Mouse (Mus musculus) CD8-positive naive resting alpha-beta T cell, adult 2 months (primary cell): ENCODE data around the gene Tlk2.

Experiments
- DNase-seq, 2 experiments: peaks; one replicate each; pipeline ENCODE4 v3.0.0; 2022; ENCODE audit warnings: low read depth in 2 of 2, low spot score in 2 of 2

Tlk2 gene

GRCm38 (mm10) chr11:105312311-105312942 is 133.8 kb downstream of the Tlk2 start:
- no peak for DNase-seq

DNA sequence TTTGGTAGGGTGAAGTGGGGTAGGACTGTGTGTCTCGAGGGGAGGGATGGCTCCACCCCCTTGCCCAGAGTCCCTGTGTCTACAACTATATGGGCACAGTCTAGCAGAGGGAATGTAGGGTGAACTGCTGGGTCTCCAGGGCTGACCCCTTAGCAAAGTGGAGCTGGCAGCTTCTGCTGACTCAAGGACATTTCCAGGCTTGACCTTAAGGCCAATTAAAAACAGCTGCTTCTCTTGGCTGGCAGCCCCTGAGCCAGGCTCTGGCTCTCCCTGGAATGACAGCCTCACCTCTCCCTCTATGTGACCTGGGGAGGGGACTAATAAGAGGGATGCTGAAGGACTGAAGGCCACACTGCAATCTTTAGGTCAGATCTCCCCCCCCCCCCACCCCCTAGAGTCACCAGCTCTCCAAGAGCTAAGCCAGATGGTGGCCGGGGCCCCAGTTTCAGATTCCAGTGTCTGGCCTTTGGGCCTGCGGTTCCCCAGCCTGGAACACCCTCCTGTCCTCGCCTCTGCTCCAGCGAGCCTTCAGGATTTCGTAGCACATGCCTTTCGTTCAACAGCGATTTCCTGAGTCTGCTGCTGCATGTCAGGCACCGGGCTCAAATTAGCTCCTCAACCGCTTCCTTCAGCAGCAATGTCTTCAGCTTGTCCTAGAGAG is 134.5 kb downstream of the Tlk2 start:
- DNase-seq, result no peak

- no peak for DNase-seq
Measured at GRCm38 (mm10) chr11:105313633-105314014, 135.0 kb downstream of the Tlk2 start.

GRCm38 (mm10) chr11:105315296-105315695 is 136.7 kb downstream of the Tlk2 start:
- DNase-seq, result no peak

GRCm38 (mm10) chr11:105316121-105316520 is 137.5 kb downstream of the Tlk2 start:
- no peak for DNase-seq

- no peak for DNase-seq
Measured at GRCm38 (mm10) chr11:105317769-105318168, 139.2 kb downstream of the Tlk2 start.

DNA sequence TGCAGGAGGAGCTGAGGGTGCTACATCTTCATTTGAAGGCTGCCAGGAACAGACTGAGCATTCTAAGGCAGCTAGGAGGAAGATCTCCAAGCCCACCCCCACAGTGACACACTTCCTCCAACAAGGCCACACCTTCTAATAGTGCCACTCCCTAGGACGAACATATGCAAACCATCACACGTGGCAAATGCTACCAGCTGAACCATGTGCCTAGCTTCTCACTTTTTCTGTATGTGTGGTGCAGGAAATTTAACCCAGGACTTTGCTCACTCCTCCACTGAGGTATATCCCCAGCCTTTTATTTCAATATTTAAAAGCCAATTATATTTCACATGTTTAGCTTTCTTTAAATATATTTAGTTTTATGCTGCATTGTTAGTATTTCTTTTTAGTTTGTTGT is 142.5 kb downstream of the Tlk2 start:
- no peak for DNase-seq

- no peak for DNase-seq
Measured at GRCm38 (mm10) chr11:105323530-105323929, 144.9 kb downstream of the Tlk2 start.

DNA sequence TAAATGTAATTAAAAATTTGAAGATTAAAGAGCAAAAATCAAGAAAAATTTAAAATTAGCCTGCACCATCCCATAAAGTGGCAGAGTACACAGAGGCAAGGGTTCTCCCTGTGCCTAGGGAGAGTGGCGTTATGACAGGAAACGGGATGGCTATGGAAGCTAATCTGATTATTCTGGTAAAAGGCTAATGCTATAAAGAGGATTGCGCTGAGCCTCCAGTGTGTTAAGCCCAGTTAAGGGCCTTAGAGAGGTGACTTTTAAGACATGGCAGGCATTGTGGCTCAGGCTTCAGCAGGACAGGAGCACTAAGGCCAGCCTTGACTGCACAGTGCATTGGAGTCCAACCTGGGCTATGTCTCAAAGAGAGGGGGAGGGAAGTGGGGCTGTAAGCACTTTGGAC is 148.5 kb downstream of the Tlk2 start:
- no peak for DNase-seq

DNA sequence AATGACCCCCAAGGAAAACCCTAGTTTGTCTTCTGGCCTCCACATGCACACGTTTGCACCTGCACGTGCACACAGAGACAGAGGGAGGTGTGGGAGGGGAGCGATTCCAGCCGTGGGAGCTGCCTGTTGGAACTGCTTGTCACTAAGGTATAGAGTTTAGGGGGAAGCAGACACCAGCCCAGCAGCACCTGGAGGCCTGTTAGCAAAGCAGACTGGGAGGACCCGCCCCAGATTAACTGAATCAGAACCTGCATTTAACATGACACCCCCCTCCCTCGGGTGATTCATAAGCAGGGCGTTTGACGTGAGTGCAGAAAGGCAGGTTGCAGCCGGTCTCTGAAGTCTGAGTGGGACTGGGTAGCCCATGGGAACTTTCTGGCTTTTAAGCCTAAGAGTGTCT is 151.4 kb downstream of the Tlk2 start:
- no peak for DNase-seq

- DNase-seq, result no peak
Measured at GRCm38 (mm10) chr11:105331129-105331528, 152.5 kb downstream of the Tlk2 start.

DNA sequence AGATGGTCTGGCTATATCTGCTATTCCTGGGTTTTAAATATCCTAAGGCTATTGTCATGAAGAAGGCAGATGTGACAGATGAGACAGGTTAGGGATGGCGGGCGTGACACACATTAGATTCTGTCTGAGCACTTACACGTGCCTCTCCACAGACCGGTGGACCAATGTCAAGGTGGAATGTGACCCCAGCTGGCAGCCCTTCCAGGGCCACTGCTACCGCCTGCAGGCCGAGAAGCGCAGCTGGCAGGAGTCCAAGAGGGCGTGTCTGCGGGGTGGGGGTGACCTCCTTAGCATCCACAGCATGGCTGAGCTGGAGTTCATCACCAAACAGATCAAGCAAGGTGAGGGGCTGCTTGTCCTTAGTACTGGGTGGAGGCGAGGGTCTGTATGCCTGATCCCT is 153.1 kb downstream of the Tlk2 start:
- DNase-seq, result no peak

DNA sequence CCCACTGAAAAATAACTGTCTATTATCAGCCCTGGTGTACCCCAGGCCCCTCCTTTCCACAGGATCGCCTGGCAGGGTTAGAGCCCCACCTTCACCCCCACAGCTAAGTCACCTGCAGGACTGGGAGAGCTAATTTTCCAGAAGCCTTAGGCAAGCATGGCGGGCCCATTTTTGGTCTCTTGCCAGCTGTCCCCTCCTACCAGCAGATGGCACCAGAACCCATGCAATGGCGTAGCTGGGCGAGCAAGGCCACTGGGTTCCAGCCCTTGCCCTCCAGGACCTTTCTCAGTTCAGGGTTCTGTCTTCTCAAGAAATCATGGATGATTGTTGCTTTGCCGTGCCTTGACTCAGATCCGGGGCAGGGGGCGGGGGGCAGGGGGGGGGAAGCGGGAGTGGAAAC is 153.9 kb downstream of the Tlk2 start:
- no peak for DNase-seq
